Mouse (Mus musculus): ENCODE data around the gene Prss46.
A peak's percentile ranks its signal among the peaks of the same experiment; 100 is the strongest.

Gene Prss46

DNA sequence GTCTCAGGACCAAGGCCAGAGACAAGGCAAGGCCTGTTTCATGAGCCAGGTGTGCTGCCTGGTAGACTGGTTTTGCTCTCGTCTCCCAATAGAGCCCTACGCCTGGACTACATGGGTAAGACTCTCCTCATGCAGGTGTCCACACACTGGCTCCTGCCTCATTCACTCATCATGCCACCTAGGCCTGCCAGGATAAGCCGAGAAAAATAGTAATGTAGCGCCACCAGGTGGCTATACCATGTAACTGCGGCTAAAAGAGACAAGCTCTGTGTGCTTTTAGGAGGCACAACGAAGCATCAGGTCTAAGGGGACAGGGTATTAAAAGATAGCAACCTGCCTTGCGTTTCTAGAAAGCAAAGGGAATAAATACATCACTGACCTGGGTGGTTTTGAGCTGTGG is 26.7 kb downstream of the Prss46 start:
- peak; percentile 55 for DNase-seq

DNA sequence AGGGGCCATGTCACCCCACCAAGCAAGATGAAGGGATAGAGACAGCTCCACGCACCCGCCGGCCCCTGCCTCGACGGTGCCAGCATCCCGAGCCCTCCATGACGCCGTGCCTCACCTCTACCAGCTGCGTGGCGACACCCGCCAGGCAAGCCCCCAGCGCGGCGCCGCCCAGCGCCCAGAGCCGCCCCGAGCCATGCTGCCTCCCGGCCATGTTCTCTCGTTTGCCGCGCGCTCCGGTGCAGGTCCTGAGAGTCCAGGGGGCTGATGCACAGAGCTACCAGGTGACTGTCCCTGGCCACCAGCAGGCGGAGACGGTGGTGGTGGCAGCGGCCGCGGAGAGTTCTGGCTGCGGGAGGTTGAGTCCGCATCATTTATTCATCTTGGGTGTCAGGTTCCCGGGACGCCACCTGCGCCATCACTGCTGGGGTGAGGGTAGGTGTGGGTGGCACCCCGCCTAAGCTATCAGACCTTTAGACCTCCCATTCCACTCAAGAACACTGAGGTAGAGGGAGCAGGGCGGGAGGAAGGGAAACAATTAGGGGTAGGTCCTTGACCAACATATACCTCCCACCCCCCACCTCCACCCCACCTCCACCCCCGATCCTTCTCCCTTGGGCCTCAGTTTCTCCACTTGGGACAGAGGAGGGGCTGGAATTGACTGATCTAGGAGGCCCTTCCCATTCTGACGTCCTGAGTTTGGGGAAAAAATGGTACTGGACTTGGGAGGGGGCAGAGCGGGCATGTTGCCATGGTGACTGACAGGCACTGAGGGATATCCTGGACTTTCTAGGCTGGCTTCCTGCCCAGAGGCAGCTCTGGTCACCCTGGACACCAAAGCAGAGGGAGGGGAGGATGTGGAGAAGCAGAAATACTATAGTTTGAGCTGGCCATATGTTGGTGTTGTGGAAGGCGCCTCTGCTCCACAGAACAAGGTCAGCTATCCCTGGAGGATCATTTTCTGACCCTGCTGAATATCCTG is 29.7 kb downstream of the Prss46 start:
- DNase-seq: no peak

DNA sequence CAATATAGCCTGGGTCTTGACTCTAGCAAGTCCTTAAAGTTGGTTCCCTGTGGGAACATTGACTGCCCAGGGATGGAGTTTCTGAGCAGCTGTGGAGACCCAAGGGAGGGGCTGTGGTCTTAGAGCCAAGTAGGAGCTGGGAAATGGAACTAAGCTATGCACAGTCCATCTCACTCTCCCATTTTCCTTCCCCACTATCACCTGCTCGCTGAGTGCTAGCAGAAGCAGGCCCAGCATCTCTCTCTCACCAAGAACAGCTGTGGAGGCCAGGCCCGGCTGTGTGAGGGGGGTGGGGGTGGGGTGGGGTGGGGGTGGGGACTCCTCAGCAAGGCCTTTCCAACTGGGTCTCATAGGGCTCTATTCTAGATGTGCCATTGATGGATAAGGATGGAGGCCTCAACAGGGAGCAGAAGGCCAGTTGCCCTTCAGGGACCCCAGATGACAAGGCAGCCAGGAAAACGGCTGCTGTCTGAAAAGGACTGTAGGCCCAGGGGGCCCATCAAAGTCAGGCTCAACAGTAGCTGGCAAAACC is 30.4 kb downstream of the Prss46 start:
- no peak for DNase-seq

DNA sequence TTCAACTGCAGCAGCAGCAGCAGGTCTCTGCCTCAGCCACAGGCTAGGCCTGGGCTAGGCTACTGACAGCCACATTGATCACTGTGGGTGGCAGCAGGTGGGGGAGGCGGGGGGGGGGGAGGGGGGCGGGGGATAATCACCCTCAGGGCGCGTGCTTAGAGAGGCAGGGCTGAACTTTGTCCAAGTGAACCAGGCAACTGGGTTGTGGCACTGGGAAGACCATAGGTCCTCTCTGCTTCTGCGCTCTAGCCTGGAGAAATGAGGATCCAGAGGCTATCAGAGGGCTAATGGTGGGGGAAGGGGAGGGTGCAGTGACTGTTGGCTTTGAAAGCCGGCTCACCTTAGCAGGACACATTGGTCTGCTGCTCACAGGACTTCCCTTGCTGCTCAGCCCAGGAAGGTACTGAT is 31.0 kb downstream of the Prss46 start:
- no peak for DNase-seq

DNA sequence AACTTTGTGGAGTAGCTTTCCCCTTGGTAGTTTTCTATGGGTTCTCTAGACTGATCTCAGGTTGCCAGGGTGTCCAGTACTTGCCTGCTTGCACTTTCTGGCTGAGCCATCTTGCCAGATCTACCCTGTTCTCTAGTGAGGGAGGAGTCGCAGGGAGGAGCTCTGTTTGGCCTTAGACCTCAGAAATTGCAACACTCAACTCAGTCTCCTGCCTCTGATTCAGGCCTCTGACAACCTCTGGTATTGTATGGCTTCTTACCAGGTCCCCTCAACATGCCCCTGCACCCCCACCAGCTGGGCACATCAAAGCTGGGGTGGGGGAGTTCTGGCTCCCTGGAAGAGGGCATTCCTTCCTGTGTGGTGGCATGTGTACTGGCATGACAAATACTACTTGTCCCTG is 33.0 kb downstream of the Prss46 start:
- DNase-seq: no peak

DNA sequence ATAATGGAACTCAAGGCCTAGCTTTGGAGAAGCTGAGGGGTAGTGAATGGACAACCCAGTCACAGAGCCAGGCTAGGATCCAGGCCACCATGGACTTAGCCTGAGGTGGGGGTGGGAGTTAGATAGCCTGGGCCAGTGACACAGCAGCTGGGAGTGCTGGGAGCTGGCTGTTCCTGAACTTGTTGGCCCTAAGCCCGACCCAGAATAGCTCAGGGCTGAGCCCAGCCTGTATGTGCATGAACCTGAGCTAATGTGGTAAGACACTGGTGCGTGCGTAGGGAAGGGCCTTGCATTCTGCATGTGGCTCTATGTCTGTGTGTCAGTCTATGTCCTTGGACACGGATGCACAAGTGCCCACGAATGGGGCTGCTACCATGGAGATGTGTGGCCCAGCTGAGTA is 33.6 kb downstream of the Prss46 start:
- DNase-seq: no peak

DNA sequence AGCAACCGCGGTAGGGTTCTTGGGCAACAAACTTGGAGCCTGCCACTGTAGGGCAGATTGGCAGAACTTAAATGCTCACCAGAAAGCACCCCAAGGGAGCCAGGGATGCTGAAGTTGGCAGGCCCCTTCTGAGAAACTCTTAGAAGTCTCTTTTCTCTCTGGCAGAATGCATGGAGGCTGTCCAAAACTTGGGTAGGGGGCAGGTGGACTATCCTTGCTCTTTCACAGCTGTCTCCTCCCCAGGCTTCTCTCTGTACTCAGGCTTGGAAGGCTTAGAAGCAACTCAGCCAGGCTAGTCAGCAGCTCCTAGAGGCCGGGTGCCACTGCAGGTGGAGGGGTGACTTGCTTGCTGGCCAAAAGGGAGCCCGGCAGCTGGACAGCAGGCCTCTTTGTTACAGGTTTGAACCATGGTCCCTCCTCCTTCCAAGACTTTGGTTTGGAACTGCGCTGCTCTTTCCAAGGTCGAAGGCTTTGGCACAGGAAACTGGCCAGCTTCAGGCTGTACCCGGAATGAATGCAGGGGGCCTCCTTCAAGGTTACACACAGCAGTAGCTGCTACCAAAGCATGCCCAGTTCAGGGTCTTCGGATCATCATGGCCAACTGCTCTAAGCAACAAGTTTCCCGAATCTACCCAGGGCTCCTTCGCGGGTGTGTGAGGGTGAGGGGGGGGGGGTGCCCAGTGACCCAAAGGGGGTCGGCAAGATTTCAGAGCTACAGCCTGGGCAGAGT is 35.0 kb downstream of the Prss46 start, which contains the start of gene Als2cl:
TSS of gene Als2cl (plus strand) at position 680 of the 730 bp plus-strand sequence.
- peak; percentile 26 for DNase-seq

DNA sequence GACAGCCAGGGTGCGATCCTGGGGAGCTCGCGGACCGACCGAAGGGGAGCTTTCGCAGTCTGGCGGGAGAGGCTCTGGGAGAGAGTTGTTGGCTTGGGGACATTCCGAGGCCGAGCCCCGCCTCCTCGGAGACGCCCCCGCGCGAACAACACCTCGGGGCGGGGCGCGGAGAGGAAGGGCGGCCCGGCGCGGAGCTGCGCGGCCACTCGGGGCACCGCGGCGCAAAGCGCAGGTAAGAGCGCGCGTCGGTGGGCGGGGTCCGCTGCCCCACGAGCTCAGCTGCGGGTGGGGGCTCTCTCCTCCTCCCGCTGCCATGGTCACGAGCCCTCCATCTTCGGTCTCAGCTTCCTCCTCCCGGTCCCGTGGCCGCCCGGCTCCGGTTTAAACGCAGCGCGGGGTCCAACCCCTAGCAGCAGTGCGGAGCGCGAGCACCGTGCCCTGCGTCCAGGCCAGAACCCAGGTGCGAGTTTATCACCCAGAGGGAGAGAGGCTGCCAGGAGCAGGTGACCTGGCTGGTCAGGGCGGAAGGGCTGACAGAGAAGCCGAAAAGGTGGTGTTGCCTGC is 35.8 kb downstream of the Prss46 start, which contains the start of gene Tmie:
TSS of gene Tmie (minus strand) at position 116 of the 564 bp plus-strand sequence.
- peak; percentile 43 for DNase-seq

DNA sequence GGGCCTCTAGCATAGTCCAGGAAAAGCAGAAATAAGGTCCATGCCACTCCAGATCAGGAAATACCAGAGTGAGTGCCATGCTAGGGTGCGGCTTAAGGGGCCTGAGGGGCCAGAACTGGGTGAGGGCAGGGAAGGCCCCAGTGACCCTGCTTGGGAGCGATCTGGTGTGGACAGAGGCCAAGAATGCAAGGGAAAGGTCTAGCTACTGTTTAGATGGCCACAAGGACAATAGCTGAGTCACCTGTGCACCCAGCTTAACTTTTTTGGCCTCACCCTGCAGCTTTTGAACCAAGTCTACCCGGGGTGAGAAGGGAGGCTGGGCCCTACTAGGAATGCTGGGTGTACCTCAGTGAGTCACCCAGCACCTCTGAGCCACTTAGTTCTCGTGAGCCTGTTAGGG is 36.5 kb downstream of the Prss46 start:
- DNase-seq: no peak

DNA sequence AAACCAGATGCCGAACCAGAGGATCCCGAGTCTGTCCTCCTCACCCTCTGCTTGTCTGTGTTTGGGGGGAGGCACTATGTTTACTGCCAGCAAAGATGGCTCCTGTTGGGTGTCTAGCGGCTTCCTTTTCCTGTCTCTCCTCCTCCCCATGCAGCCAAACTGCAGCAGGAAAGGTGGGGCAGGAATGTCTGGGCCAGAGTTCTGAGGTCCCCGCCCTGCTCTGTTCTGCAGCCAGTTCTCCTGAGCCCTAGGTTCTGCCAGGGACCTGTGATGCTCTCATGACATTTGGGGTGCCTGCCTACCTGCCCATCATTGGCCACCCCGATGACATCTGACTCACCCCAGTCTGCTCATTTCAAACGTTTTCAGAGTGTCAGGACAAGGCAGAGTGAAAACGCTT is 37.6 kb downstream of the Prss46 start:
- DNase-seq: no peak

DNA sequence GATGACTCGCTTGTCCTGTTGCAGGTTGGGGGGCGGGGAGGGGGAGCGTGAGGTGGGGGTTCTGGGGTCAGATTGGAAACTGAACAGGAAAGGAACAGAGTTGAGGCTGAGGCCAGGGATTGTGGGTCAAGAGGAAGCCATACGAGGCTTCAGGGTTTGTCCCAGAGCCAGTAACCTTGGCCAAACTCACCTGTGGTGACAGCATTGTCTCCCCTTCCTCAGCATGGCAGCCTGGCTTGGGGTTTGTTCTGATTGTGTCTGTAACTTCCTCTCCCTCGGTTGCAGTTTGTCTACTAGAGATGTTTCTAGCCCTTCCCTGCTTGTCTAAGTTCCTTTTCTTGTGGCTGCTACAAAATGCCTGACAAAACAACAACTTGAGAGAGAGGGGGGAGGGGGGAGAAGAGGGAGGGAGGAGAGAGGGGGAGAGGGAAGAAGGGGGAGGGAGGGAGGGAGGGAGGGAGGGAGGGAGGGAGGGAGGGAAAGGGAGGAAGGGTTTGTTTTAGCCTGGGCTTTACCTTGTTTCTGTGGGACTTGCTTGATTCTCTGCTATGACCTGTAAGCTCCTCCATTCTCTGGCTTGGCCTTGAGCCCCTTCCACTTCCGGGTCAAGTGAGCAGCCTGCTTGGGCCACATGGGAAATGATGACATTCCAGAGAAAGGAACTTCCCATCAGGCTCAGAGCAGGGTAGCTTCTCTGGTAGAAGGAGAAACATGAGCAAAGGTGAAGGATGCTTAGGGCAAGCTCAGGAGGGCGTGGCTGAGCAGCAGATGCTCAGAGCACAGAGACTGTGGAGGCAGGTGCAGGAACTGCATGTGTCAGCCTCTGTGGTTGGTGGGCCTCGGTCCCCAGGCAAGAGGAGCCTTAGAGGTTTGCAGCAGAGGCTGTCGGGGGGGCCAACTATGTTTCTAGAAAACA is 43.3 kb downstream of the Prss46 start:
- DNase-seq: no peak

DNA sequence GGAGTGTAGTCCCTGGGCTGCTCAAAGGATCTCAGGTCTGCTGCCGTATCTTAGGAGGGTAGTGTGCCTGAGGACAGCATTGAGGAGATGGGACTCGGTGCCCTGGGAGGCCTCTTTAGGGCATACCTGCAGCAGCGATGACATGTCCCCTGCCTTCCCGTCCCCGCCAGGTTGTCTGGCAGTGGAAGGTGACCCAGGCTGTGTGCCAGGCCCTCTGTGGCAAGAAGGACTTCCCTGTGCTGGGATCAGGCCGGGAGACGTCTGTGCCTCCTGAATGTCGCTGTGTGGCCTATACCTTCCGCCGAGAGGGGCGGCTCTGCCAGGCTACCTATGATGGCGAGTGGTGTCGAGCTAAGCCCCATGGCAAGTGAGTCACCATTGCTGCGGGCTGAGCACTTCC is 44.6 kb downstream of the Prss46 start:
- no peak for DNase-seq

DNA sequence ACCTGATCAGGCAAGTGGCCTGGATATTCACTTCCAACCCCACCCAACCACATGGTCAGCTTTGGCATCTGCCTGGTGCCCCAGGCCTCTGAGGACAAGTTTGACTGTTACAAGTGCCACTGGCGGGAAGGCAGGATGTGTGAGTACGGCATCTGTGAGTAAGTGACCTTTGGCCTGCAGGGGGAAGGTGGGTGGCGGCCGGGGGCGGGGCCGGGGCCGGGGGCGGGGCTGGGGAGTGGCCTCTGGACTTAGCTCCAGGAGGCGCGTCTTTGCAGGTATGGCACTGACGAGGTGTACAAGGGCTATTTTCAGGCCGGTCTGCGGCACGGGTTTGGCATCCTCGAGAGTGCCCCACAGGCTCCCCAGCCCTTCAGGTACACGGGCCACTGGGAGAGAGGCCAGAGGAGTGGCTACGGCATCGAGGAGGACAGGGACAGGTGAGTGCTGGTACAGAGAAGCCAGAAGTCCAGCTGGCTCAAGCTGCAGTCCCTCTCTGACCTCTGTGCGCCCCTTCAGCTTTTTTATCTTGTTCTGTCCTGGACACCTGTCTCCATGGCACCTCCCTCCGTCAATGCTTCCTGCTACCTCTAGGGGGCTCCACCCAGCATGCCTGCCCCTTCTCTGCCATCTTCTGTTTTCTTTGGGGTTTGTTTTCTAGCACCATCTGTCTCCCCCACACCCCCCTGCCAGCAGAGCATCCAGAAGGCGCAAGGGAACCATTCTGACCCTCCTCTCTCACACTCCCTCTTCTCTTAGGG is 45.9 kb downstream of the Prss46 start:
- DNase-seq: no peak

DNA sequence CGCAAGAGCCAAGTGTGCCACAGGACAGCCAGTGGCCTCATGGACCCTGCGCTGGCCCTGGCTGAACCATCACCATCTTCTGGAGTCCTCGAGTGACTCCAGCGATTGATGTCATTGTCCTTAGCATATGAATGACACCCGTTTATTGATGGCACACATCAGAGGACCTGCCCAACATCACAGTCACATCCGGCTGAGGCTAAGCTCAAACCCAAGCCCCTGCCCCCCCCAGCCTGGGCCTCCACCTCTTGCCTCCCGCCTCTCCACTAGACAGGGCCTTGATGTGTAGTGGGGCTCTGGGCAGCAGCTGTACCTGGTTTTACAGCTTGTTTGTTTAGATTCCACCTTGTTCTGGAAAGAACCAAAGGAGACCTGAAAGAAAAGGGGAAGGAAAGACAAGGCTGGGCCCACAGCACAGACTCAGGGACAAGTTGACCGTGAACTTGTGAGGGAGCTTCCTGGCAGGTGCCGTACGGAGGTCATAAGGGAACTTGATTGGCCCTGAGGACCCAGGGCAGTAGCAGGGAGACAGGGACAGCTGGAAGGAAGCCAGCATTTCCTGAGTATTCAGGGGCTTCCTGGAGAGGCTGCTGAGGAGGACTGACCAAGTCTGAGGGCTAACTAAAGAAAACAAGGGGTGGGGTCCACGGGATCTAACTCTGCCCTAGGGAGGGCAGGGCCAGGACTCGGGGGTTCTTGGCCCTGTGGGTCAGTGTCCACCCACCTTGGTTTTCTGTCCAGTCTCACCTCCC is 46.9 kb downstream of the Prss46 start:
- no peak for DNase-seq

DNA sequence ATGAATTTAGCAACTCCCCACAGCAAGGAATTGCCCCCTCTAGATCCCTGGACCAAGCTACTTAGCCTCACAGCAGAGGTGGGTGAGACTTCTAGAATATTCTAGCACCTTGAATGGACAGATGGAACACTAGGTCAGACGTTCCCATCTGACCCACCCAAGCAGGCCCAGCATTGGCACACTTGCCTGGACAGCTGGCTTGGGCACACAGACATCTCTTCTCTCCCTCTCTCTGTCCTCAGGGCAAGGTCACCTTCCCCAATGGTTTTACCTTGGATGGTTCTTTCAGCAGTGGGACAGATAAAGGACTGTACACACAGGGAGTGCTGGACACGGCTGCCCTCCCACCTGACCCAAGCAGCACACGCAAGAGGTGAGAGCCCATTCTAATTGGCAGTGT is 48.2 kb downstream of the Prss46 start:
- no peak for DNase-seq

DNA sequence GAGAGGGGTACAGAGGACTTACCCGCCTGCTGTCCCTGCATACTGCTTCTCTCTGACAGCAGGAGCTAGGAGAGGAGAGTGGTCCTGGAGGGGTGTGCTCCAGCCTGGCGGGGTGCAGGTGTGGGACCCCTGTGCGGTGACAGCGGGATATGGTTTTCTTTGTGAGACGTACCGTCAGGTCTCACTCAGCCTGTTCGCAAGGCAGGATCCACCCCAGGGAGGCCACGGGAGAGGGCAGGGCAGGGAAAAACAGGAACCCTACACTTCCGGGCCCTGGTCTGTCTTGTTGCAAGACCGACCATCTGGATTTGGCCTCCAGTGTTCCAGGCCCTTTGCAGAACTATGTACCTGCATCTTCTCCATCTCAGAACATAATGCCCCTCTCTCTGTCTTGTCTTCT is 49.1 kb downstream of the Prss46 start:
- DNase-seq: no peak

DNA sequence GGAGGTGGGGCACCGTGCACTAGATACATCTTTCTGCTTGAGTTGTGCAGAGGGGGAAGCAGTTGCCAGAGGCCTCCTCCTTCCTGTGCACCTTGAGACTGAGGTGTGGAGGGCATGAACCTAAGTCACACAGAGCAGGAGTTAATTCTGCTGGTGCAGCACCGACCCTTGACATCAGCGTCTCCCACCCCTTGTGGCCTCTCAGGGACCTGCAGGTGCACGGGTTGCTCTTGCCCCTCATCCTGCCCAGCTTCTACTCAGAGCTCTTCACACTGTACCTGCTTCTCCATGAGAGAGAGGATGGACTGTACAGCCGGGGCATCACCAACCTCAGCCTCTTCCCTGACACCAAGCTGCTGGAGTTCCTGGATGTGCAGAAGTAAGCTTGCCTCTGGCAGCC is 51.2 kb downstream of the Prss46 start:
- no peak for DNase-seq

DNA sequence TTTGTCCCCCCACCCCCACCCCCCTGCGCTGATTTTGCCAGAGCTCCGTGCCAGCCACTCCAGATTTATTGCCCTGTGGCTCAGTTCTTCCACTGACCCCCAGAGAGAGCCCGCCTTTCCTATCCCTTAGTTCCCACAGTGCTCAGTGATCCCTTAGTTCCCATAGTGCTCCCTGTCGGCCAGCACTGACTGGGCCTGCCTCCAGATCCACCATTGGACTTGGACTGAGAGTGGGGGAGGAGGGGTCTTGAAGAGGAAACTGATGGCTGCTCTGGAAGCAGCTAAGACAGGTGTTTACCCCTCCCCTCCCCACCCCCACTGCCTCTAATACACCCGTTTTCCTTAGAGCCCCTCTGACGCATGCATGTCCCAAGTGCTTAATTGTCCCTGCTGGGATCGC is 51.7 kb downstream of the Prss46 start:
- no peak for DNase-seq

DNA sequence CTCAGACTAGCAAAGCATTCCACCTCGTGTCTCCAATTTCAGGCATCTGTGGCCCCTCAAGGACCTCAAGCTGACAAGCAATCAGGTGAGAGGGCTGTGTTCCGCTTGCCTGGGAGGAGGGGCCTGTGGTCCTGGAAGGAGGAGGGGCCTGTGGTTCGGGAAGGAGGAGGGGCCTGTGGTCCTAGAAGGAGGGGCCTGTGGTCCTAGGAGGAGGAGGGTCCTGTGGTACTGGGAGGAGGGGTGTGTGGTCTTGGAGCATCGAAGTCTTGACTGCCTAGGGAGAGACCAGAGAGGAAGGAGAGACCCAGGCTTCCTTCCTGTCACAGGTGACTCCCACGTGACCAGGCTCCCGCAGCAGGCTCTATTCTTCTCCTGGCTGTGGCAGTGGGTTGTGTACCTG is 52.3 kb downstream of the Prss46 start:
- no peak for DNase-seq

DNA sequence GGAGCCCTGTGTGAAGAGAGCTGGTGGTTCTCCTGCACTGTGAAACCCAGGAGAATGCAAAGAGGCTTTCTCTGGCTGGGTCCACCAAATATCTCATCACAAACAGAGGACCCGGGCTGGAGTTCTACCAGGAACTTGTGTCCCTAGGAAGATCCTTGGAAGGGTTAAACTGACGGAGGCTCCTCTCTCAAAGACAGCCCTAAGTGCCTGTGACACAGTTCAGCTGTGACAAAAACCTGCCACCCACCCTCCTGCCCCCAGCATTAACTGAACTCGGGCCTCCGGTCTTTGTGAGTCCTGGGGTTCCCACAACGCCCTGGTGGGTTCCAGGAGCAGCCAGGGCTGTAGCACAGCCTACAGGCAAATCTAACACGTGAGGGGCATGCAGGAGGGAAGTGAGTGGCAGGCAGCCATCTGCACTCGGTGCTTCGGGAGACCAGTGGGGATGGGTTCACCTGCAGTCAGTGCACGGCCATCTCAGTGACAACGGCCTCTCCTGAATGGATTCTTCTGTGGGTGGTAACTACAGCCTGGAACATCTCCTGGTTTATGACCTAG is 55.2 kb downstream of the Prss46 start:
- DNase-seq: no peak
